Mouse (Mus musculus): ENCODE results near the gene Megf8.

Gene Megf8

GRCm38 (mm10) chr7:25279076-25279860 is 37.7 kb upstream of the Megf8 start:
- peak; percentile 83 to 85 for DNase-seq (ENCODE audit: low spot score in 2 of 2)

DNA sequence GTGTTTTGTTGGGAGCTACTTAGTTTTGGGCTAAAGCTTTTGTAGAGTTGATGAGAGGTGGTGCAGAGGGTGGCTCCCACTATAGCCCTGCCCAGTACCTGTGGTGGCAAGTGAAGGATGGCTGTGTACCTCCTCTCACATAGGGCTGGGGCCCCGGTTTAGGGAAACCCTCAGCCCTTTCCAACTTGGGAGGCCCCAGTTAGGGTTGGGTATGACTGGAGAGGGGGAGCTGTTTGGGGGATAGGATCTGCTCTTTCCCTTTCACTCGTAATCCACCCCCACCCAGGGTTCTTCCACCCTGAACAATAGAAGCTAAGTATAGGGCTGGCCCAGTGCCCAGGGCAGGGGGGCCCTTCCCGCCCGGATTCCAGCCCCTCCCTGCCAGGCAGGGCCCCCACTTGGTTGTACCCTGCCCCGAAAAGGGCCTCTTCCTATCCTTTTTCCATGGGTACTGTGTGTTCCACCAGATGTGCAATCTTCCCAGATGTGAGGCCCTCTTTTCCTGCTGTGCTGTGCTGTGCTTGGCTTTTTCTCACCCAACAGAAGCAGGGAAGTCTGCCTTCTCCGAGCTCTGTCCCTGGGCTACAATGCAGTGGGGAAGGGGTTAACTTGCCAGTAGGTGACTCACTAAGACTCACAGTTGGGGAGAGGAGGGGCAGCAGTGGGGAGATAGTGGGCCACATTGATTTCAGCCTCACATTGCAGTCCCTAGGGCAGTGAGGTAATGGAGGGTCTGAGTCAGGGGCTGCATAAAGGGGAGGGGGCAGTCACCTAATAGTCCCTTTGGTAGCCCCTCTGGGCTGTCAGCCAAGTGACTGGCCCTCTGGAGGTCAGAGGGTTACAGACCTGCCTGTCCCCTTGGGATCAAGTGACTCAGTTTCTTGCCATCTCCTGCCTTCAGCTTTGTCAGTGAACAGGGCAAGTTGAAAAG is 36.8 kb upstream of the Megf8 start:
- no peak for DNase-seq (ENCODE audit: low spot score in 2 of 2)

- no peak for DNase-seq (ENCODE audit: low spot score in 2 of 2)
Observed at GRCm38 (mm10) chr7:25281166-25281733, 35.7 kb upstream of the Megf8 start.

DNA sequence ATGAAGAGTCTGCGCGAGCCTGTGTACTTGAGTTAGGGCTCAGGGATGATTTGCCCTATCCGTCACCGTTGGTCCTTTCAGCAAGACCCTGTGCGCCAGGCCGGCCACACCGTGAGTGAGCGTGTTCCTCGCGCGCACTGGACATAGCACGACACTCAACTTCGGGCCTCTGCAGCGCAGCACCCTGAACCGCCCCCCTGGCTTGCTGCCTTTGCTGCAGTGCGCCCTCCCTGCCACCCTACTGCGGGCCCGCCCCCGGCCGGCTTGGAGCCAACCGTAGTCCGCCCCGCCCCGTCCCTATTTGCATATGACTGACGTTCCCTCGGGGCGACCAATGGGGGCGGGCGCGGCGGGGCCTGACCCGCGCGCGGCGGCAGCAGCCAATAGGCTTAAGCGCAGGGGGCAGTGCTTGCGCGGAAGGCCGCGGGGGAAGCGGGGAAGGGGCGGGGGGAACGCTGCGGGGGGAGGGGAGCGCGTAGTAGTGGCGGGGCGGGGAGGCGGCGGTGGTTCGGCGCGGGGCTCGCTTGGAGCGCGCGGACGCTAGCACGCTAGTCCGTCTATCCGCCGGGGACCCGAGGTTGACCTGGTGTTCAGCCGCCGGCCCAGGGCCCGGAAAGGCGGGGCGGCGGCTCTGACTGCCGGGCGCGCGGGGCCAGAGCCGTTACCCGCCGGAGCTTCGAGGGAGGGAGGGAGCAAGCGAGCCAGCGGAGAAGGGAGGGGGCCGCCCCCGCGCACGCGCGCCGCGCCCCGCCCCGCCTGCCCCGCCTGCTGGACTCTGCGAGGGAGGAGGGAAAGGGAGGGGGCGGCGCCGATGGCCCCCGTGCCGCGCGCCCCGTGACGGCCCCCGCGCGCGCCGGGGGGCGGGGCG is 35.0 kb upstream of the Megf8 start:
- DNase-seq (ENCODE audit: low spot score in 2 of 2): peak; percentile 92 to 98

GRCm38 (mm10) chr7:25282731-25283211 is 34.2 kb upstream of the Megf8 start:
- DNase-seq (ENCODE audit: low spot score in 2 of 2): no peak

DNA sequence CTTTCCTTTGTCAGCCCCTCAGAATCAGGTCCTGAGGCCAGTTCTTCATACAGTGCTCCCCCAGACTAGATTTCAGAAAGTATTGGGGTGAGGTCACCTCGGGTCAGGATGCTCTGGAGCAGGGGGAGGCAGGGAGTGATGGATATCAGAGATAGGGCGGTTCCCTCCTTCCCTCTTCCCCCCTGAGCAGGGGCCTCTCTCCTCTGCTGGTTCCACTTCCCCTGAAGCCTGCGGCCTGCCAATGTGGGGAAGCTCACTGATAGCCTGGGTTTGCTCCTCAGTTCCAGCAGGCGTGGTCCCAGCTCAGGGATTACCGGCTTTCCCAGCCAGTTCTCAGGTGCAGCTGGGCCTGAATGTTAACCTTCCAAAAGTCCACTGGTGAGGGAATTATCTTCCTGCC is 33.3 kb upstream of the Megf8 start:
- no peak for DNase-seq (ENCODE audit: low spot score in 2 of 2)

- no peak for DNase-seq (ENCODE audit: low spot score in 2 of 2)
Observed at GRCm38 (mm10) chr7:25284171-25284570, 32.8 kb upstream of the Megf8 start.

- no peak for DNase-seq (ENCODE audit: low spot score in 2 of 2)
Observed at GRCm38 (mm10) chr7:25284766-25285165, 32.2 kb upstream of the Megf8 start.

DNA sequence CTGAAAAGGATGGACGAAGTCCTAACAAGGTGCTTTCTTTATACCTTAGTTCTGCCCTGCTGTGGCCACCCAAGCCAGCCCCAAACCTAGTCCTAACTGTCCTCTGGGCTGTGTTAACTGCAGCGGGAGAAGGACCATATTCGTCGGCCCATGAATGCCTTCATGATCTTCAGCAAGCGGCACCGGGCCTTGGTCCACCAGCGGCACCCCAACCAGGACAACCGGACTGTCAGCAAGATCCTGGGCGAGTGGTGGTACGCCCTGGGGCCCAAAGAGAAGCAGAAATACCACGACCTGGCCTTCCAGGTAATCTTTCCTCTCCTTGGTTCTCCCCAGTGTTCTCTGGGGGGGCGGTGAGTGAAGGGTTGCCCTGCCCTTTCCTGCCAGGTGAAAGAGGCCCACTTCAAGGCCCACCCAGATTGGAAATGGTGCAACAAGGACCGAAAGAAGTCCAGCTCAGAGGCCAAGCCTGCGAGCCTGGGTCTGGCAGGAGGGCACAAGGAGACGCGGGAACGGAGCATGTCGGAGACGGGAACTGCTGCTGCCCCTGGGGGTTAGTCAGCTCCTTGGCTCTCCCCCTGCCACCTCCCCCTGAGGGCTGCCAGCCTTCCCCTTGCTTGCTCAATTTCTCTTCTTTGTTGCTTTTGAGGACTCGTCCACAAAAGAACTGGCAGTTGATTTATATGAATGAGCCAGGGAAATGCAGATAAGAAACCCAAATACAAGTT is 31.3 kb upstream of the Megf8 start:
- DNase-seq (ENCODE audit: low spot score in 2 of 2): no peak

DNA sequence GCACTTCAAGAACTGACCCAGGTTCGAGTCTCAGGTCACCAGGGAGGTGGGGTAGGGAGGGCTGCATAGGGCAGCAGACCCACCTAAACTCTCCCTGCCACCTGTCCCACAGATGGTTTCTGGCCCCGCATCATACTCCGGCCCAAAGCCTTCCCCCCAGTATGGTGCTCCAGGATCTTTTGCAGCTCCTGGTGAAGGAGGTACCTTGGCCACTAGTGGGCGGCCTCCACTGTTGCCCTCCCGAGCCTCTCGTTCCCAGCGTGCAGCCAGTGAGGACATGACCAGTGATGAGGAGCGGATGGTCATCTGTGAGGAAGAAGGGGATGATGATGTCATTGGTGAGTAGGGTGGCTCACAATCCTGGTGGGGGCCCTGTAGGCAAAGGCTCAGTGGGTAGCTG is 30.0 kb upstream of the Megf8 start:
- DNase-seq (ENCODE audit: low spot score in 2 of 2): no peak

- no peak for DNase-seq (ENCODE audit: low spot score in 2 of 2)
Observed at GRCm38 (mm10) chr7:25288011-25288410, 29.0 kb upstream of the Megf8 start.

- no peak for DNase-seq (ENCODE audit: low spot score in 2 of 2)
Observed at GRCm38 (mm10) chr7:25288721-25289120, 28.2 kb upstream of the Megf8 start.

GRCm38 (mm10) chr7:25289925-25290324 is 27.0 kb upstream of the Megf8 start:
- DNase-seq (ENCODE audit: low spot score in 2 of 2): no peak

- DNase-seq (ENCODE audit: low spot score in 2 of 2): no peak
Observed at GRCm38 (mm10) chr7:25290463-25290862, 26.5 kb upstream of the Megf8 start.

DNA sequence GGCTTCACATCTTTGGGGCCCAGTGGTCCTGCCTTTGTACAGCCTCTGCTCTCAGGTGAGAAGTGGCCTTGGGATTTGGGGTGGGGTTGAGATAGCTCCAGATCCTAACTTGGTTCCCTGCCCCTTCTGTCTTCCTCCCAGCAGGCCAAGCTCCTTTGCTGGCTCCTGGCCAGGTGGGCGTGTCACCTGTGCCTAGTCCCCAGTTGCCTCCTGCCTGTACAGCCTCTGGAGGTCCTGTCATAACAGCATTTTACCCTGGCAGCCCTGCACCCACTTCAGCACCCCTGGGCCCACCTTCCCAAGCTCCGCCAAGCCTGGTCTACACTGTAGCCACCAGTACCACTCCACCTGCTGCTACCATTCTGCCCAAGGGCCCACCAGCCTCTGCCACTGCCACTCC is 26.1 kb upstream of the Megf8 start:
- no peak for DNase-seq (ENCODE audit: low spot score in 2 of 2)

DNA sequence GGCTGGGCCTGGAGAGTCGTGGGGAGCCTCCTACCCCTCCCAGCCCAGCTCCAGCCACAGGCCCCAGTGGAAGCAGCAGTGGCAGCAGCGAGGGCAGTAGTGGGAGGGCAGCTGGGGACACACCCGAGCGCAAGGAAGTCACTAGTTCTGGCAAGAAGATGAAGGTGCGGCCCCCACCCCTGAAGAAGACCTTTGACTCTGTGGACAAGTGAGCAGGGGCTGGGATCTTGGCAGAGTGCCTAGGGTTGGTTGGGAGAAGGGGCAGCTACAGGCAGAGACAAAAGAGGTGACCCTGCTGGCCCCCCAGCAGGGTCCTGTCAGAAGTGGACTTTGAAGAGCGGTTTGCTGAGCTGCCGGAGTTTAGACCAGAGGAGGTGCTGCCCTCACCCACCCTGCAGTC is 24.9 kb upstream of the Megf8 start:
- no peak for DNase-seq (ENCODE audit: low spot score in 2 of 2)

- DNase-seq (ENCODE audit: low spot score in 2 of 2): no peak
Observed at GRCm38 (mm10) chr7:25293191-25293739, 23.7 kb upstream of the Megf8 start.

DNA sequence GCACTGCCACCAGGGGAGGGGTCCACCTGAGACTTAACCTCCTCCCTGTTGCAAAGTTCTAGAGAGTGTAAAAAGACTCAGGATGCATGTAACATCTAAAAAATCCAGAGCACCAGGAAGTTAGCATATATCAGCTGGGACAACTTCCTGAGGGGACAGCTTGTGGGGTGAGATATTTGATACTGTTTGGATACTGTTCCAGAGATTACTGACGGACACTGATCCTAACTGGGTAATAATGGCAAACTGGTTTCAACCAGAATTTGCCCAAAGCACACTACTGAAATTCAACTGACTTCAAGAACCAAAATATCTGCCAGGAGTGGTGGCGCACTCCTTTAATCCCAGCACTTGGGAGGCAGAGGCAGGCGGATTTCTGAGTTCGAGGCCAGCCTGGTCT is 22.5 kb upstream of the Megf8 start:
- DNase-seq (ENCODE audit: low spot score in 2 of 2): no peak

GRCm38 (mm10) chr7:25294960-25295722 is 21.8 kb upstream of the Megf8 start:
- no peak for DNase-seq (ENCODE audit: low spot score in 2 of 2)
